ENCODE assay signal across 26 mouse cellular contexts in the genomic region with DNA sequence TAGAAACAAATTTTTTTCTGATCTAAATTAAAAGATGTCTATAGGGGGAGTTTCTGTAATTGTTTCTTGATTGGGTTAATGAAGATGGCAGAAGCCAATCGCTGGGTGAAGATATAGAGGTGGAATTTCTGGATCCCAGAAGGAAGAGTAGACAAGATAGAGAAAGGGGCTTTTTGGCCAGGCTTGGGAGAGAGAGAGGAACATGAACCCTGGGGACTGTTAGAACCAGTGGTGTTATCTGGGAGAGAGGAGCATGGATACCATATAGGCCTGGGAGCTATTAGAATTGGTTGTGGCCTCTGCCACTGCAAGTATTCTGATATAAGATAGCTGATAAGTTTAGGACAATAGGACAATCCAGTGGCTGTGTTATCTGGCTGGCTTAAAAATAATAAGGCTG.
"Had no signal": no experiment of that assay in that cellular context is flagged by ENCODE, and none has a peak within 500 bp of the region (broad histone marks: within the 10 kb centered on the region; RNA-seq: fewer than 3 reads in every experiment).

No protein-coding gene starts in this region.

- H3K36me3 ChIP-seq: embryonic facial prominence, embryonic 10.5 days; embryonic facial prominence, embryonic 12.5 days; embryonic facial prominence, embryonic 13.5 days; embryonic facial prominence, embryonic 15.5 days; forebrain, embryonic 10.5 days; forebrain, embryonic 12.5 days; forebrain, embryonic 15.5 days; heart, embryonic 10.5 days had no signal

- H3K9me3 ChIP-seq: embryonic facial prominence, embryonic 10.5 days; embryonic facial prominence, embryonic 12.5 days; embryonic facial prominence, embryonic 13.5 days; embryonic facial prominence, embryonic 15.5 days; forebrain, embryonic 10.5 days; forebrain, embryonic 12.5 days; forebrain, embryonic 13.5 days; forebrain, embryonic 15.5 days; heart, embryonic 10.5 days had no signal

- H3K4me1 ChIP-seq: embryonic facial prominence, embryonic 10.5 days; embryonic facial prominence, embryonic 12.5 days; embryonic facial prominence, embryonic 13.5 days; embryonic facial prominence, embryonic 15.5 days; forebrain, embryonic 10.5 days; forebrain, embryonic 12.5 days; forebrain, embryonic 13.5 days; forebrain, embryonic 15.5 days; heart, embryonic 10.5 days had no signal

- H3K27ac ChIP-seq: embryonic facial prominence, embryonic 10.5 days; embryonic facial prominence, embryonic 12.5 days; embryonic facial prominence, embryonic 13.5 days; embryonic facial prominence, embryonic 15.5 days; forebrain, embryonic 10.5 days; forebrain, embryonic 12.5 days; forebrain, embryonic 13.5 days; forebrain, embryonic 15.5 days; gastrocnemius, adult 2 months; heart, adult 2 months; heart, embryonic 10.5 days had no signal

- DNase-seq: cerebellum, adult 9-10 months; cerebellum, adult 9-11 months; cerebellum, postnatal 10 days; cerebellum, postnatal 14 days; cerebellum, postnatal 25 days; cerebellum, postnatal 36 days; embryo, embryonic 11 days; forebrain, postnatal 0 days; gastrocnemius, adult 2 months; gastrocnemius, postnatal 10 days; gastrocnemius, postnatal 14 days; gastrocnemius, postnatal 25 days; gastrocnemius, postnatal 36 days; heart, adult 11 months; heart, adult 18-20 months; heart, adult 2 months had no signal

- H3K9ac ChIP-seq: embryonic facial prominence, embryonic 12.5 days; embryonic facial prominence, embryonic 13.5 days; embryonic facial prominence, embryonic 15.5 days; forebrain, embryonic 12.5 days; forebrain, embryonic 13.5 days; forebrain, embryonic 15.5 days; forebrain, postnatal 0 days had no signal

- H3K27me3 ChIP-seq: embryonic facial prominence, embryonic 12.5 days; embryonic facial prominence, embryonic 13.5 days; embryonic facial prominence, embryonic 15.5 days; forebrain, embryonic 12.5 days; forebrain, embryonic 13.5 days; forebrain, embryonic 15.5 days had no signal

- H3K4me2 ChIP-seq: embryonic facial prominence, embryonic 12.5 days; embryonic facial prominence, embryonic 13.5 days; embryonic facial prominence, embryonic 15.5 days; forebrain, embryonic 12.5 days; forebrain, embryonic 13.5 days; forebrain, embryonic 15.5 days had no signal

- H3K4me3 ChIP-seq: embryonic facial prominence, embryonic 10.5 days; embryonic facial prominence, embryonic 12.5 days; embryonic facial prominence, embryonic 13.5 days; embryonic facial prominence, embryonic 15.5 days; erythroblast, embryonic 14.5 days; forebrain, embryonic 10.5 days; forebrain, embryonic 12.5 days; forebrain, embryonic 13.5 days; forebrain, embryonic 15.5 days; gastrocnemius, adult 2 months; heart, adult 2 months; heart, embryonic 10.5 days had no signal
